Comparison of ENCODE assay signal across 8 mouse cellular contexts in the genomic region with DNA sequence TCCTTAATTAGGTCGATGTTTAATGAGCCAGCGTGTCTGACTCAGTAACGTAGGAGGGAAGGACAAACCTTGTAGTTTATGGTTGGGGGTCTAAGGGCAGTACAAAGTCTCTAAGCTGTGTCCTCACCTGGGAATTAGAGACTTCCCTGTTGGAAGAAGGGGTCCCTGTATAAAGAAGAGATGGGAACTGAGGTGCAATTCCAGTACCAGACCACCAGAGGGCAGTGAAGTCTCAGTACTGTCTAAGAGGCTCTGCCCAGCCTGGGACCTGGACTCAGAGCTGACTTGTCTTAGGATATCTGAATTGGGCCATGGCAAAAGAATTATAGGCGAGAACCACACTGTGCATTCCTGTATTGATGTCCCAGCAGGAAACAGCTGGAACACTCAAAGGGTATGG. TPM values are rescaled to one million over a fixed set of nuclear protein-coding genes. Genes with fewer than 3 reads are reported as not detected.
DNase-seq lines count a peak whose midpoint lies in the region; ATAC-seq lines count a peak whose summit lies in the region.

No protein-coding gene starts in this region.

- no peak overlapping the region for H3K27ac ChIP-seq in forebrain, embryonic 14.5 days (ENCODE audit: low read depth, low read length)
- no peak overlapping the region for H3K27ac ChIP-seq in hindbrain, embryonic 15.5 days (replicated peaks)

- H3K4me1 ChIP-seq in forebrain, embryonic 14.5 days (ENCODE audit: control insufficient read depth, insufficient read depth, low read length): no peaks in the 10 kb centered on the region
- no peaks in the 10 kb centered on the region for H3K4me1 ChIP-seq in hindbrain, embryonic 15.5 days (replicated peaks)

- DNase-seq in frontal cortex, postnatal 25 days (ENCODE audit: low spot score in 2 of 2): no peak
- peak; percentile 58 for DNase-seq in c-Kit-positive CD71-positive TER-119-positive erythroid progenitor cells, embryonic 14.5 days (ENCODE audit: low spot score)
- DNase-seq in forebrain, embryonic 14.5 days (ENCODE audit: low spot score): peak; percentile 90
- DNase-seq in layer of hippocampus, postnatal 14 days (ENCODE audit: low spot score in 2 of 2): peak; percentile 69 to 81
- peak; percentile 82 for DNase-seq in lung, postnatal 36 days
- peak; percentile 48 for DNase-seq in right cerebral cortex, postnatal 4 days

- H3K4me3 ChIP-seq in forebrain, embryonic 14.5 days (ENCODE audit: low read depth, low read length): no peak overlapping the region
- H3K4me3 ChIP-seq in hindbrain, embryonic 15.5 days: no peak overlapping the region

- no peaks in the 10 kb centered on the region for H3K27me3 ChIP-seq in forebrain, embryonic 14.5 days (replicated peaks; ENCODE audit: control insufficient read depth, insufficient read depth, low read length)
- no peaks in the 10 kb centered on the region for H3K27me3 ChIP-seq in hindbrain, embryonic 15.5 days

- H3K4me2 ChIP-seq in forebrain, embryonic 14.5 days (ENCODE audit: low read length): no peak overlapping the region
- H3K4me2 ChIP-seq in hindbrain, embryonic 15.5 days: no peak overlapping the region

- H3K36me3 ChIP-seq in forebrain, embryonic 14.5 days (ENCODE audit: control insufficient read depth, insufficient read depth, low read length): peaks cover 26% of the 10 kb centered on the region
- H3K36me3 ChIP-seq in hindbrain, embryonic 15.5 days: peaks cover 14% of the 10 kb centered on the region; the same call in 1 of the 2 replicates

- H3K9ac ChIP-seq in forebrain, embryonic 14.5 days (ENCODE audit: low read length): no peak overlapping the region
- no peak overlapping the region for H3K9ac ChIP-seq in hindbrain, embryonic 15.5 days

- H3K9me3 ChIP-seq in forebrain, embryonic 14.5 days (replicated peaks; ENCODE audit: control insufficient read depth, low read length): no peaks in the 10 kb centered on the region
- H3K9me3 ChIP-seq in hindbrain, embryonic 15.5 days: no peaks in the 10 kb centered on the region

- peak; percentile 39; the same call in 1 of the 2 replicates for ATAC-seq in frontal cortex, adult (ENCODE audit: low TSS enrichment)
- ATAC-seq in forebrain, embryonic 14.5 days: peak; percentile 60; the same call in 1 of the 2 replicates
- peak; percentile 43; the same call in 1 of the 2 replicates for ATAC-seq in hindbrain, embryonic 15.5 days (ENCODE audit: low FRiP score, low read depth)

- 33% methylated on average over 4 of the region's 4 CpGs for WGBS in forebrain, embryonic 14.5 days
- 39% methylated on average over 4 of the region's 4 CpGs for WGBS in hindbrain, embryonic 15.5 days

RNA-seq across cellular contexts. Expression of a gene that starts 54.6 kb away (rescaled TPM):
- 4.4 and 7.3 TPM in 2 replicates for polyA plus RNA-seq in forebrain, embryonic 14.5 days (2014; fragmentation: Nextera tagmentation; extraction: Ambion mirVana)
- polyA plus RNA-seq in hindbrain, embryonic 15.5 days (2015; fragmentation: Nextera tagmentation; extraction: Ambion mirVana): 8.1 and 10.1 TPM in 2 replicates
- 10 to 100 TPM; 60.0 to 62.8 TPM for total RNA-seq in layer of hippocampus, postnatal 14 days (2021)

RNA-seq across cellular contexts. Expression of a gene that starts 55.8 kb away (rescaled TPM):
- 0.09 and 0.27 TPM in 2 replicates for polyA plus RNA-seq in forebrain, embryonic 14.5 days (2014; fragmentation: Nextera tagmentation; extraction: Ambion mirVana)
- polyA plus RNA-seq in hindbrain, embryonic 15.5 days (2015; fragmentation: Nextera tagmentation; extraction: Ambion mirVana): 0.49 and 0.58 TPM in 2 replicates
- total RNA-seq in layer of hippocampus, postnatal 14 days (2021): under 1 TPM in 1 of 2 experiments, not detected in 1; 0.17 TPM

Comparison
In these comparisons a context has a peak if more than half of its experiments do, and no peak if none do; other contexts are left out.
1. DNase-seq: peak in c-Kit-positive CD71-positive TER-119-positive erythroid progenitor cells, embryonic 14.5 days (single experiment), forebrain, embryonic 14.5 days (single experiment), layer of hippocampus, postnatal 14 days (2 of 2), lung, postnatal 36 days (single experiment) and right cerebral cortex, postnatal 4 days (single experiment); none in frontal cortex, postnatal 25 days (0 of 2).
2. Peak in every context shown above with its lines, with median percentiles within 50 percentile points of each other: ATAC-seq.